Mouse (Mus musculus): ENCODE data around the gene Frs2. TPM values are rescaled to one million over a fixed set of nuclear protein-coding genes. Genes with fewer than 3 reads are reported as not detected.
"Not testable (repeated sequence)": the region's sequence is repeated elsewhere in the genome, so short reads cannot be mapped to it uniquely, and the experiment has no call there.

Gene Frs2
- polyA plus RNA-seq, 1 experiment from 2014 or later: 23.5 TPM

GRCm38 (mm10) chr10:117144071-117144470 lies 4.3 kb downstream of the Frs2 start:
- H3K9ac ChIP-seq (ENCODE audit: low read depth, low read length): no peak overlapping the region
- H3K9me3 ChIP-seq (ENCODE audit: control insufficient read depth, low read length): no peaks in the 10 kb centered on the region
- peaks cover 51% of the 10 kb centered on the region for H3K4me1 ChIP-seq (replicated peaks; ENCODE audit: control insufficient read depth, insufficient read depth, low read length)
- no peak overlapping the region for H3K4me2 ChIP-seq
- ATAC-seq (replicated peaks; ENCODE audit: low FRiP score): no peak
- no peaks in the 10 kb centered on the region for H3K36me3 ChIP-seq (ENCODE audit: control insufficient read depth, insufficient read depth, low read length)
- 89% methylated on average over 4 of the region's 4 CpGs for WGBS
- no peaks in the 10 kb centered on the region for H3K27me3 ChIP-seq (replicated peaks; ENCODE audit: control insufficient read depth, insufficient read depth, low read length)
- H3K27ac ChIP-seq (ENCODE audit: low read depth, low read length): no peak overlapping the region
- H3K4me3 ChIP-seq (ENCODE audit: low read depth, low read length): no peak overlapping the region
- DNase-seq (ENCODE audit: low spot score): peak; percentile 12

- H3K9ac ChIP-seq (ENCODE audit: low read depth, low read length): no peak overlapping the region
- H3K4me2 ChIP-seq: no peak overlapping the region
- ATAC-seq (replicated peaks; ENCODE audit: low FRiP score) (no peak), DNase-seq (ENCODE audit: low spot score) (peak; percentile 15)
- no peaks in the 10 kb centered on the region for H3K27me3 ChIP-seq (replicated peaks; ENCODE audit: control insufficient read depth, insufficient read depth, low read length)
- WGBS: 85% methylated on average over 2 of the region's 2 CpGs
- no peak overlapping the region for H3K4me3 ChIP-seq (ENCODE audit: low read depth, low read length)
- no peak overlapping the region for H3K27ac ChIP-seq (ENCODE audit: low read depth, low read length)
- peaks cover 50% of the 10 kb centered on the region for H3K4me1 ChIP-seq (replicated peaks; ENCODE audit: control insufficient read depth, insufficient read depth, low read length)
- H3K9me3 ChIP-seq (ENCODE audit: control insufficient read depth, low read length): no peaks in the 10 kb centered on the region
- no peaks in the 10 kb centered on the region for H3K36me3 ChIP-seq (ENCODE audit: control insufficient read depth, insufficient read depth, low read length)
These were observed 5.0 kb downstream of the Frs2 start for GRCm38 (mm10) chr10:117143311-117143710.

- H3K9me3 ChIP-seq (ENCODE audit: control insufficient read depth, low read length): no peaks in the 10 kb centered on the region
- H3K4me2 ChIP-seq: no peak overlapping the region
- H3K9ac ChIP-seq (ENCODE audit: low read depth, low read length): no peak overlapping the region
- H3K4me1 ChIP-seq (replicated peaks; ENCODE audit: control insufficient read depth, insufficient read depth, low read length): peaks cover 49% of the 10 kb centered on the region
- no peak overlapping the region for H3K27ac ChIP-seq (ENCODE audit: low read depth, low read length)
- H3K4me3 ChIP-seq (ENCODE audit: low read depth, low read length): no peak overlapping the region
- ATAC-seq (replicated peaks; ENCODE audit: low FRiP score) (no peak), DNase-seq (ENCODE audit: low spot score) (peak; percentile 31)
- H3K36me3 ChIP-seq (ENCODE audit: control insufficient read depth, insufficient read depth, low read length): no peaks in the 10 kb centered on the region
- H3K27me3 ChIP-seq (replicated peaks; ENCODE audit: control insufficient read depth, insufficient read depth, low read length): no peaks in the 10 kb centered on the region
- WGBS: 70% methylated on average over 7 of the region's 7 CpGs
These were observed 6.3 kb downstream of the Frs2 start for GRCm38 (mm10) chr10:117141939-117142552.

GRCm38 (mm10) chr10:117131506-117131905 lies 16.8 kb downstream of the Frs2 start:
- not testable (repeated sequence) for H3K4me2 ChIP-seq; ATAC-seq (replicated peaks; ENCODE audit: low FRiP score)
- peaks cover 12% of the 10 kb centered on the region for H3K4me1 ChIP-seq (replicated peaks; ENCODE audit: control insufficient read depth, insufficient read depth, low read length)

GRCm38 (mm10) chr10:117130037-117130436 lies 18.3 kb downstream of the Frs2 start:
- Histone ChIP-seq H3K27me3 (replicated peaks; ENCODE audit: control insufficient read depth, insufficient read depth, low read length) (no peaks in the 10 kb centered on the region), H3K9ac (ENCODE audit: low read depth, low read length) (no peak overlapping the region), H3K27ac (ENCODE audit: low read depth, low read length) (no peak overlapping the region), H3K9me3 (ENCODE audit: control insufficient read depth, low read length) (no peaks in the 10 kb centered on the region), H3K4me1 (replicated peaks; ENCODE audit: control insufficient read depth, insufficient read depth, low read length) (peaks cover 19% of the 10 kb centered on the region), H3K4me3 (ENCODE audit: low read depth, low read length) (no peak overlapping the region), H3K36me3 (ENCODE audit: control insufficient read depth, insufficient read depth, low read length) (0 out of 2 replicates have a peak, but pooled peaks cover 3% of the 10 kb centered on the region), H3K4me2 (no peak overlapping the region)
- peak; percentile 22 for DNase-seq (ENCODE audit: low spot score)
- WGBS: 90% methylated on average over 6 of the region's 6 CpGs
- ATAC-seq (replicated peaks; ENCODE audit: low FRiP score): 0 out of 2 replicates have a peak, but pooled peaks have one; percentile 26

More at GRCm38 (mm10) chr10:117131506-117131905, 16.8 kb downstream of the Frs2 start:
- WGBS: 91% methylated on average over 5 of the region's 5 CpGs
- H3K9me3 ChIP-seq (ENCODE audit: control insufficient read depth, low read length); H3K27ac ChIP-seq (ENCODE audit: low read depth, low read length); H3K9ac ChIP-seq (ENCODE audit: low read depth, low read length); DNase-seq (ENCODE audit: low spot score); H3K27me3 ChIP-seq (replicated peaks; ENCODE audit: control insufficient read depth, insufficient read depth, low read length); H3K4me3 ChIP-seq (ENCODE audit: low read depth, low read length); H3K36me3 ChIP-seq (ENCODE audit: control insufficient read depth, insufficient read depth, low read length): not testable (repeated sequence)

- no peaks in the 10 kb centered on the region for H3K27me3 ChIP-seq (replicated peaks; ENCODE audit: control insufficient read depth, insufficient read depth, low read length)
- 0 out of 2 replicates have a peak, but pooled peaks cover 3% of the 10 kb centered on the region for H3K36me3 ChIP-seq (ENCODE audit: control insufficient read depth, insufficient read depth, low read length)
- peak; percentile 66; the same call in 1 of the 2 replicates for ATAC-seq (replicated peaks; ENCODE audit: low FRiP score)
- DNase-seq (ENCODE audit: low spot score): no peak
- H3K9ac ChIP-seq (ENCODE audit: low read depth, low read length): no peak overlapping the region
- H3K4me3 ChIP-seq (ENCODE audit: low read depth, low read length): no peak overlapping the region
- WGBS: 86% methylated on average over 2 of the region's 2 CpGs
- no peak overlapping the region for H3K27ac ChIP-seq (ENCODE audit: low read depth, low read length)
- H3K4me2 ChIP-seq: no peak overlapping the region
- peaks cover 24% of the 10 kb centered on the region for H3K4me1 ChIP-seq (replicated peaks; ENCODE audit: control insufficient read depth, insufficient read depth, low read length)
- no peaks in the 10 kb centered on the region for H3K9me3 ChIP-seq (ENCODE audit: control insufficient read depth, low read length)
These were observed 19.6 kb downstream of the Frs2 start for GRCm38 (mm10) chr10:117128693-117129092.

- Histone ChIP-seq H3K9ac (ENCODE audit: low read depth, low read length) (no peak overlapping the region), H3K27ac (ENCODE audit: low read depth, low read length) (no peak overlapping the region), H3K4me2 (no peak overlapping the region), H3K36me3 (ENCODE audit: control insufficient read depth, insufficient read depth, low read length) (0 out of 2 replicates have a peak, but pooled peaks cover 3% of the 10 kb centered on the region), H3K9me3 (ENCODE audit: control insufficient read depth, low read length) (no peaks in the 10 kb centered on the region), H3K4me3 (ENCODE audit: low read depth, low read length) (no peak overlapping the region), H3K27me3 (replicated peaks; ENCODE audit: control insufficient read depth, insufficient read depth, low read length) (no peaks in the 10 kb centered on the region), H3K4me1 (replicated peaks; ENCODE audit: control insufficient read depth, insufficient read depth, low read length) (peaks cover 24% of the 10 kb centered on the region)
- ATAC-seq (replicated peaks; ENCODE audit: low FRiP score) (no peak), DNase-seq (ENCODE audit: low spot score) (peak; percentile 27)
- WGBS: 53% methylated on average over 2 of the region's 2 CpGs
These were observed 20.9 kb downstream of the Frs2 start for GRCm38 (mm10) chr10:117127480-117127879.

GRCm38 (mm10) chr10:117126719-117127118 lies 21.6 kb downstream of the Frs2 start:
- Histone ChIP-seq H3K36me3 (ENCODE audit: control insufficient read depth, insufficient read depth, low read length) (no peaks in the 10 kb centered on the region), H3K4me2 (no peak overlapping the region), H3K9ac (ENCODE audit: low read depth, low read length) (no peak overlapping the region), H3K27me3 (replicated peaks; ENCODE audit: control insufficient read depth, insufficient read depth, low read length) (no peaks in the 10 kb centered on the region), H3K27ac (ENCODE audit: low read depth, low read length) (no peak overlapping the region), H3K4me1 (replicated peaks; ENCODE audit: control insufficient read depth, insufficient read depth, low read length) (peaks cover 24% of the 10 kb centered on the region), H3K9me3 (ENCODE audit: control insufficient read depth, low read length) (no peaks in the 10 kb centered on the region), H3K4me3 (ENCODE audit: low read depth, low read length) (no peak overlapping the region)
- DNase-seq (ENCODE audit: low spot score): peak; percentile 11
- WGBS: 97% methylated on average over 1 of the region's 1 CpGs
- ATAC-seq (replicated peaks; ENCODE audit: low FRiP score): no peak

- Histone ChIP-seq H3K9ac (ENCODE audit: low read depth, low read length) (no peak overlapping the region), H3K4me3 (ENCODE audit: low read depth, low read length) (no peak overlapping the region), H3K27me3 (replicated peaks; ENCODE audit: control insufficient read depth, insufficient read depth, low read length) (no peaks in the 10 kb centered on the region), H3K36me3 (ENCODE audit: control insufficient read depth, insufficient read depth, low read length) (no peaks in the 10 kb centered on the region), H3K9me3 (ENCODE audit: control insufficient read depth, low read length) (no peaks in the 10 kb centered on the region), H3K4me1 (replicated peaks; ENCODE audit: control insufficient read depth, insufficient read depth, low read length) (peaks cover 25% of the 10 kb centered on the region), H3K27ac (ENCODE audit: low read depth, low read length) (no peak overlapping the region), H3K4me2 (no peak overlapping the region)
- ATAC-seq (replicated peaks; ENCODE audit: low FRiP score): no peak
- 71% methylated on average over 4 of the region's 4 CpGs for WGBS
- DNase-seq (ENCODE audit: low spot score): peak; percentile 27
These were observed 22.1 kb downstream of the Frs2 start for GRCm38 (mm10) chr10:117126233-117126632.
